Mouse (Mus musculus) mesoderm, embryonic 11.5 days (tissue): ENCODE measurements around the gene Rpl6.
"Not testable (repeated sequence)": the region's sequence is repeated elsewhere in the genome, so short reads cannot be mapped to it uniquely, and the experiment has no call there.

ENCODE experiments used
- DNase-seq: peaks from one replicate; pipeline ENCODE4 v3.0.0-alpha.2; 2012; ENCODE audit warnings: low read depth, low spot score

Gene Rpl6

GRCm38 (mm10) chr5:121224856-121225255 is 20.6 kb downstream of the Rpl6 start:
- DNase-seq, result no peak

GRCm38 (mm10) chr5:121225854-121226253 is 21.6 kb downstream of the Rpl6 start:
- no peak for DNase-seq

- no peak for DNase-seq
Measured at GRCm38 (mm10) chr5:121226406-121226805, 22.1 kb downstream of the Rpl6 start.

- DNase-seq, result no peak
Measured at GRCm38 (mm10) chr5:121226845-121227244, 22.6 kb downstream of the Rpl6 start.

- DNase-seq, result not testable (repeated sequence)
Measured at GRCm38 (mm10) chr5:121227330-121227729, 23.0 kb downstream of the Rpl6 start.

GRCm38 (mm10) chr5:121229182-121229581 is 24.9 kb downstream of the Rpl6 start:
- no peak for DNase-seq

- no peak for DNase-seq
Measured at GRCm38 (mm10) chr5:121230811-121231210, 26.5 kb downstream of the Rpl6 start.

- DNase-seq, result no peak
Measured at GRCm38 (mm10) chr5:121232789-121233188, 28.5 kb downstream of the Rpl6 start.

GRCm38 (mm10) chr5:121233726-121234125 is 29.4 kb downstream of the Rpl6 start:
- no peak for DNase-seq

- no peak for DNase-seq
Measured at GRCm38 (mm10) chr5:121236171-121236570, 31.9 kb downstream of the Rpl6 start.

GRCm38 (mm10) chr5:121238208-121238607 is 33.9 kb downstream of the Rpl6 start:
- DNase-seq, result no peak

- no peak for DNase-seq
Measured at GRCm38 (mm10) chr5:121239846-121240245, 35.6 kb downstream of the Rpl6 start.

- DNase-seq, result no peak
Measured at GRCm38 (mm10) chr5:121241182-121241581, 36.9 kb downstream of the Rpl6 start.

GRCm38 (mm10) chr5:121242261-121242660 is 38.0 kb downstream of the Rpl6 start:
- DNase-seq, result no peak

GRCm38 (mm10) chr5:121242701-121243100 is 38.4 kb downstream of the Rpl6 start:
- no peak for DNase-seq

GRCm38 (mm10) chr5:121243676-121244364 is 39.5 kb downstream of the Rpl6 start:
- DNase-seq, result no peak

- DNase-seq, result no peak
Measured at GRCm38 (mm10) chr5:121244365-121244731, 40.1 kb downstream of the Rpl6 start.

- DNase-seq, result no peak
Measured at GRCm38 (mm10) chr5:121245201-121245600, 40.9 kb downstream of the Rpl6 start.

GRCm38 (mm10) chr5:121248766-121249394 is 44.6 kb downstream of the Rpl6 start:
- no peak for DNase-seq

- no peak for DNase-seq
Measured at GRCm38 (mm10) chr5:121249693-121250092, 45.4 kb downstream of the Rpl6 start.

GRCm38 (mm10) chr5:121251813-121252212 is 47.5 kb downstream of the Rpl6 start:
- no peak for DNase-seq

- no peak for DNase-seq
Measured at GRCm38 (mm10) chr5:121253816-121254497, 49.7 kb downstream of the Rpl6 start.

GRCm38 (mm10) chr5:121254977-121255376 is 50.7 kb downstream of the Rpl6 start:
- DNase-seq, result no peak
